Mouse (Mus musculus) testis, adult 2 months (tissue): ENCODE results near the gene March11.

Experiments
- CTCF ChIP-seq: fragments of 200-500 bp; IDR thresholded peaks from 2 replicates; pipeline ENCODE4 v1.5.1; 2012; ENCODE audit warnings: low read depth, mild to moderate bottlenecking, inconsistent platforms, low read length, moderate library complexity; ENCODE audit not compliant: control insufficient read depth, insufficient read depth, insufficient replicate concordance
- POLR2A ChIP-seq: fragments of 200-500 bp; IDR thresholded peaks from 2 replicates; pipeline ENCODE4 v1.6.1; 2012; ENCODE audit warnings: low read depth, mild to moderate bottlenecking, inconsistent platforms, low read length, moderate library complexity; ENCODE audit not compliant: control insufficient read depth

DNA sequence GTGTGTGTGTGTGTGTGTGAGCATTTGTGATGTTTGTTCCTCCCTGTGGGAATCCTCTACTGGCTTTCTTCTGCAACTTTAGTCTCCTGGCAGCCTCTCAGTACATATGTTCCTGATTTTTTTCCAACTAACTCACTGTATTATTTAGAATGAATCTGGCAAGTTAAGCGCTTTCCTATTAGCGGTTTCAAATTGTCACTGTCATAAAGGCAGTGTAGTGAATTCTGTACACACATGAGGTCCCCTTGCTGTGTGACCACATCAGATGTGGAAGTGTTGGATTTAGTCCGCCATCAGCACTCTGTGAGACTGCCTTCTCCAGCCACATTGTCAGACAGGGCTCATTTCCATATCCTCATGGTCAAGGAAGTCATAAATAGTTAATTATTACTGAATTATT, 26.9 kb downstream of the March11 start:
- TF ChIP-seq CTCF: no peak
- no peak for TF ChIP-seq POLR2A
